Mouse (Mus musculus): ENCODE measurements around the gene Cd93.

GRCm38 (mm10) chr2:148449659-148450058 is 6.3 kb upstream of the Cd93 start:
- no peak for TF ChIP-seq MAX (IDR thresholded peaks at IDR 0.05)
- no peak for TF ChIP-seq CTCF (IDR thresholded peaks at IDR 0.05; ENCODE audit: control insufficient read depth, insufficient read depth, insufficient read length)
- no peak for TF ChIP-seq CEBPB (IDR thresholded peaks at IDR 0.05; ENCODE audit: low read depth)
- no peak for TF ChIP-seq MYOG (IDR thresholded peaks at IDR 0.05; ENCODE audit: control insufficient read depth, extremely low read depth, insufficient read length)
- no peak for TF ChIP-seq MYOD1 (IDR thresholded peaks at IDR 0.05; ENCODE audit: control insufficient read depth, insufficient read length, low read depth)
- no peak for TF ChIP-seq FOSL1 (IDR thresholded peaks at IDR 0.05; ENCODE audit: insufficient read depth, low read length, poor library complexity, severe bottlenecking)
- no peak for TF ChIP-seq USF1 (IDR thresholded peaks at IDR 0.05; ENCODE audit: low read depth)

Data from C2C12 (cell line).